Mouse (Mus musculus) c-Kit-positive CD71-positive TER-119-negative erythroid progenitor cells, embryonic 14.5 days (primary cell): ENCODE data around the gene Capn1.
"Not testable (repeated sequence)": the region's sequence is repeated elsewhere in the genome, so short reads cannot be mapped to it uniquely, and the experiment has no call there.

ENCODE experiments used
- DNase-seq: peaks from one replicate; pipeline ENCODE4 v3.0.0-alpha.2; 2013; ENCODE audit warnings: low read depth

Gene Capn1

GRCm38 (mm10) chr19:6015511-6016315 lies at the start of gene Capn1:
TSS of gene Capn1 (minus strand) at chr19:6015897.
- DNase-seq, result peak; percentile 59

GRCm38 (mm10) chr19:6063081-6063480 lies 47.4 kb upstream of the Capn1 start:
- DNase-seq, result no peak

GRCm38 (mm10) chr19:6062418-6062817 lies 46.7 kb upstream of the Capn1 start:
- DNase-seq, result no peak

GRCm38 (mm10) chr19:6061641-6062302 lies 46.1 kb upstream of the Capn1 start:
- no peak for DNase-seq

- peak; percentile 94 for DNase-seq
Observed at GRCm38 (mm10) chr19:6061021-6061533, 45.4 kb upstream of the Capn1 start, which contains the start of gene Znhit2. TSS of gene Znhit2 (plus strand) at chr19:6061192.

- no peak for DNase-seq
Observed at GRCm38 (mm10) chr19:6058966-6059365, 43.3 kb upstream of the Capn1 start.

GRCm38 (mm10) chr19:6058513-6058912 lies 42.8 kb upstream of the Capn1 start:
- no peak for DNase-seq

- DNase-seq, result peak; percentile 92
Observed at GRCm38 (mm10) chr19:6057313-6058096, 41.8 kb upstream of the Capn1 start, which contains the start of the genes Mrpl49 and Fau. TSS of gene Mrpl49 (minus strand) at chr19:6057785. TSS of gene Fau (plus strand) at chr19:6057844.

- DNase-seq, result no peak
Observed at GRCm38 (mm10) chr19:6056696-6057095, 41.0 kb upstream of the Capn1 start.

- no peak for DNase-seq
Observed at GRCm38 (mm10) chr19:6054296-6054695, 38.6 kb upstream of the Capn1 start.

- no peak for DNase-seq
Observed at GRCm38 (mm10) chr19:6052516-6052915, 36.8 kb upstream of the Capn1 start.

GRCm38 (mm10) chr19:6048681-6049410 lies 33.1 kb upstream of the Capn1 start:
- no peak for DNase-seq

GRCm38 (mm10) chr19:6047899-6048166 lies 32.1 kb upstream of the Capn1 start:
- DNase-seq, result no peak

- no peak for DNase-seq
Observed at GRCm38 (mm10) chr19:6047154-6047898, 31.6 kb upstream of the Capn1 start.

- DNase-seq, result peak; percentile 94
Observed at GRCm38 (mm10) chr19:6046294-6047153, 30.8 kb upstream of the Capn1 start, which contains the start of gene Syvn1. TSS of gene Syvn1 (plus strand) at chr19:6046576.

GRCm38 (mm10) chr19:6045366-6046293 lies 29.9 kb upstream of the Capn1 start:
- DNase-seq, result no peak

- DNase-seq, result not testable (repeated sequence)
Observed at GRCm38 (mm10) chr19:6044102-6044501, 28.4 kb upstream of the Capn1 start.

GRCm38 (mm10) chr19:6042293-6042692 lies 26.6 kb upstream of the Capn1 start:
- no peak for DNase-seq

- no peak for DNase-seq
Observed at GRCm38 (mm10) chr19:6040002-6040401, 24.3 kb upstream of the Capn1 start.
